Mouse (Mus musculus) cerebellum, postnatal 4 days (tissue): ENCODE results near the gene Gm20854.
"Not testable (repeated sequence)": the region's sequence is repeated elsewhere in the genome, so short reads cannot be mapped to it uniquely, and the experiment has no call there.

Experiments
- DNase-seq, 2 experiments: peaks; one replicate each; pipeline ENCODE4 v3.0.0; 2022; ENCODE audit warnings: low spot score in 2 of 2, mixed read lengths in 1 of 2

Gene Gm20854

GRCm38 (mm10) chrY:85530808-85531207 lies at the start of gene Gm20854:
Gene Gm20854 (minus strand): TSS chrY:85530908.
- not testable (repeated sequence) for DNase-seq
